Mouse (Mus musculus) lung, embryonic 14.5 days (tissue): ENCODE data around the gene Dclk1. TPM values are rescaled to one million over a fixed set of nuclear protein-coding genes. Genes with fewer than 3 reads are reported as not detected.

Experiments used
- ATAC-seq: fragments of 200-750 bp; cut with Nextera tagmentation; 2 replicates; pipeline ENCODE4 v1.8.0; 2017; ENCODE audit warnings: mild to moderate bottlenecking, moderate TSS enrichment, moderate library complexity; ENCODE audit not compliant: insufficient read depth
- DNase-seq: peaks from one replicate; pipeline ENCODE4 v3.0.0-alpha.2; 2015
- H3K27ac ChIP-seq: fragments of 300-500 bp; sonication (generic); 2 replicates; pipeline ENCODE4 v1.5.1; 2014; ENCODE audit warnings: low read depth, mild to moderate bottlenecking, moderate library complexity
- H3K27me3 ChIP-seq: fragments of 300-500 bp; sonication (generic); 2 replicates; pipeline ENCODE4 v1.6.1; 2014; ENCODE audit warnings: low read length, control low read depth; ENCODE audit not compliant: insufficient read depth
- H3K36me3 ChIP-seq: fragments of 300-500 bp; sonication (generic); 2 replicates; pipeline ENCODE4 v1.6.1; 2014; ENCODE audit warnings: control low read depth; ENCODE audit not compliant: insufficient read depth
- H3K4me1 ChIP-seq: fragments of 300-500 bp; sonication (generic); 2 replicates; pipeline ENCODE4 v1.6.1; 2014; ENCODE audit warnings: antibody characterized with exemption, control low read depth; ENCODE audit not compliant: insufficient read depth
- H3K4me2 ChIP-seq: fragments of 300-500 bp; sonication (generic); 2 replicates; pipeline ENCODE4 v1.6.1; 2014; ENCODE audit warnings: mild to moderate bottlenecking
- H3K4me3 ChIP-seq: fragments of 300-500 bp; sonication (generic); 2 replicates; pipeline ENCODE4 v1.5.1; 2014; ENCODE audit warnings: low read depth, low read length
- H3K9ac ChIP-seq: fragments of 300-500 bp; sonication (generic); 2 replicates; pipeline ENCODE4 v1.6.1; 2014
- H3K9me3 ChIP-seq: fragments of 300-500 bp; sonication (generic); 2 replicates; pipeline ENCODE4 v1.6.1; 2016; ENCODE audit warnings: low read depth, low read length, control low read depth
- CTCF ChIP-seq: IDR thresholded peaks from 2 replicates; pipeline ENCODE4 v1.5.1; 2016; ENCODE audit warnings: antibody characterized with exemption, low read depth
- WGBS: fragments of 180-500 bp; shearing (Covaris S2); extraction: QIAGEN DNeasy Blood & Tissue Kit; methylation state at CpG from one replicate; pipeline ENCODE4 v1.1.7; 2014; 5-methylcytosine and 5-hydroxymethylcytosine counted together
- polyA plus RNA-seq: library from polyadenylated mRNA; unstranded; fragments of >200 nt; fragmentation: Nextera tagmentation; extraction: Ambion mirVana; gene quantifications from 2 replicates; pipeline ENCODE4 v1.2.1, GENCODE M21; 2014

Dclk1 gene
- polyA plus RNA-seq, 1 experiment from 2014 or later, result 11.3 TPM

- Histone ChIP-seq H3K36me3 (no peaks in the 10 kb centered on the region), H3K27me3 (no peaks in the 10 kb centered on the region), H3K4me3 (no peak overlapping the region), H3K9me3 (no peaks in the 10 kb centered on the region), H3K27ac (no peak overlapping the region), H3K4me1 (no peaks in the 10 kb centered on the region; the same call in 1 of the 2 replicates), H3K9ac (no peak overlapping the region), H3K4me2 (no peak overlapping the region)
- DNase-seq (peak; percentile 30), ATAC-seq (peak; percentile 28; the same call in 1 of the 2 replicates)
- 52% methylated on average over 7 of the region's 7 CpGs for WGBS
- TF ChIP-seq CTCF, result no peak
Measured at GRCm38 (mm10) chr3:55260139-55260538, 18.0 kb downstream of the Dclk1 start.

DNA sequence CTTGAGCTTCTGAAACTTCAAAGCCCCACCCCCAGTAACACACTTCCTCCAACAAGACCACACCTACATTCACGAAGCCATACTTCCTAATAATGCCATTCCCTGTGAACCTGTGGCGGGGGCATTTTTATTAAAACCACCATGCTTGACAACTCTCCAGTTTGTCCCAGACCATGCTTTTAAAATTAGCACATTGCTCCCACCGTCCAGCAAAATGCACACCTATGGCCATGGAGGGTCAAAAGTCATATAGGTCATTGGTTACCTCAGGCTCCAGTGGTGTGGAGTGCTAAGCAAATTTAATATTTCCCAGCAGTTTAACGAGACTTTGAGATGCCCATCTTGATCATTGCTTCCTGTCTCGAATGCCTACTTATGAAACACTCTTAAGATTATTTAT is 23.9 kb downstream of the Dclk1 start:
- H3K27me3 ChIP-seq, result no peaks in the 10 kb centered on the region
- no peak for ATAC-seq
- H3K9me3 ChIP-seq, result no peaks in the 10 kb centered on the region
- TF ChIP-seq CTCF, result no peak
- H3K27ac ChIP-seq, result no peak overlapping the region
- H3K4me3 ChIP-seq, result no peak overlapping the region
- no peaks in the 10 kb centered on the region for H3K36me3 ChIP-seq
- DNase-seq, result no peak
- no peak overlapping the region for H3K4me2 ChIP-seq
- H3K9ac ChIP-seq, result no peak overlapping the region
- H3K4me1 ChIP-seq, result no peaks in the 10 kb centered on the region
- 89% methylated on average over 5 of the region's 5 CpGs for WGBS

GRCm38 (mm10) chr3:55269802-55270201 is 27.6 kb downstream of the Dclk1 start:
- TF ChIP-seq CTCF, result no peak
- H3K9ac ChIP-seq, result no peak overlapping the region
- ATAC-seq, result peak; percentile 69; the same call in 1 of the 2 replicates
- H3K4me1 ChIP-seq, result no peaks in the 10 kb centered on the region
- H3K27ac ChIP-seq, result no peak overlapping the region
- no peak overlapping the region for H3K4me2 ChIP-seq
- no peaks in the 10 kb centered on the region for H3K27me3 ChIP-seq
- H3K4me3 ChIP-seq, result no peak overlapping the region
- H3K9me3 ChIP-seq, result no peaks in the 10 kb centered on the region
- WGBS, result 57% methylated on average over 4 of the region's 4 CpGs
- H3K36me3 ChIP-seq, result no peaks in the 10 kb centered on the region
- DNase-seq, result no peak

DNA sequence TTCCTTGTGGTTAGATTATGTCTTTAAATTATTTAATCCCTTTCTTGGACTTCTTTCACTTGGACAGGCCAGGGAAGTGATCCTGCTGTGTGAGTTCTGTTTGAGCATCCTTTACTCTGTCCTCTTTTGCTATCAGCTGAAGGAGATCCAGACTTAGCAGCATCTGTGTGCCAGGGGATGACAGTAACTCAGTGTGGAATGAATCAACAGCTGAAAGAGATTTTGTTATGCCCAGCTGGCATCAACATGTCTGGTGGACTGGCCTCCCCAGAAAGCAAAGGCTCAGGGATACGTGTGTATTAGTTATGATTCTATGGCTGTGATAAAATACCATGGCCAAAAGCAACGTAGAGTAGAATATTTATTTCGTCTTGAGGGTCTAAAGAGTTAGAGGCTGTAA is 28.2 kb downstream of the Dclk1 start:
- WGBS, result 83% methylated on average over 3 of the region's 3 CpGs
- ATAC-seq (no peak), DNase-seq (no peak)
- Histone ChIP-seq H3K4me2 (no peak overlapping the region), H3K4me3 (no peak overlapping the region), H3K36me3 (no peaks in the 10 kb centered on the region), H3K9me3 (no peaks in the 10 kb centered on the region), H3K4me1 (no peaks in the 10 kb centered on the region), H3K27me3 (no peaks in the 10 kb centered on the region), H3K27ac (no peak overlapping the region), H3K9ac (no peak overlapping the region)
- no peak for TF ChIP-seq CTCF

DNA sequence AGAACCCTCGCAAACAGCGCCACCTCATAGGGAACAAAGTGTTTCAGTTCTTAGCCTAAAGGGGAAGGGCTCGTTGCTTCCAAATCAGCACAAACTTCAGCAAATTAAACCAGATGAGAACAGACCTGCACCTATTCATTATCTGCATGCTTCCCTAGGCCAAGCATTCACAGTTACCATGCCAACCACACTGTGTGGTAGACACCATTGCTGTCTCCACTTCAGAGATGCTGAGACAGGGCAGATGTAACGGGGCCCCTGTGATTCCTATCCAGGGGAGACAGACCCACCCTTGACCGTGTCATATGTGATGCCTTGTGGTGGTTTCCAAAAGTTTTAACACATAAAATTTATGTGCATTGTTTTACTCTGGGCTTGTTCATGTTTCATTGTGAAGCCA is 28.8 kb downstream of the Dclk1 start:
- no peak overlapping the region for H3K4me2 ChIP-seq
- no peak overlapping the region for H3K9ac ChIP-seq
- H3K36me3 ChIP-seq, result no peaks in the 10 kb centered on the region
- no peak for TF ChIP-seq CTCF
- DNase-seq (no peak), ATAC-seq (no peak)
- no peaks in the 10 kb centered on the region for H3K27me3 ChIP-seq
- no peak overlapping the region for H3K27ac ChIP-seq
- no peaks in the 10 kb centered on the region for H3K4me1 ChIP-seq
- H3K4me3 ChIP-seq, result no peak overlapping the region
- WGBS, result 74% methylated on average over 5 of the region's 5 CpGs
- H3K9me3 ChIP-seq, result no peaks in the 10 kb centered on the region

DNA sequence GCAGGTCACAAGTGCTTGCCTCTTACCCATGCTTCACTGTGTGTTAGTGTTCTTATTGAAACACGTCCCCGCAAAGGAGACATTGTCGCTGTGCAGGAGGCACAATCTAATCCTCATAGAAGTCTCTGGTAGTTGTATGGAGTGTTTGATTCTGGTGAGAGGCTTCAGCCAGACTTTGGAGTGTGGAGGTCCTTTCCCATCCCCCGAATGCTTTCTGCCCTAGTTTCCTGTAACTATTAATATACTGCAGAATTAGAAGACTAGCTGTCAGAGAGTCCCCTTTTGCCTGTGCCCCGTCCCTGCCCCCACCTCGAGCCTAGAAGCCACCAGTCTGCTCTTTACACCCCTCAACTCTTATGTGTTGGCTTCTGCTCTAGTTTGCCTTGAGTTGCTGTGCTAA is 30.4 kb downstream of the Dclk1 start:
- Histone ChIP-seq H3K4me1 (no peaks in the 10 kb centered on the region), H3K4me2 (no peak overlapping the region), H3K9ac (no peak overlapping the region), H3K27ac (no peak overlapping the region), H3K36me3 (no peaks in the 10 kb centered on the region), H3K27me3 (no peaks in the 10 kb centered on the region), H3K9me3 (no peaks in the 10 kb centered on the region), H3K4me3 (no peak overlapping the region)
- no peak for TF ChIP-seq CTCF
- 72% methylated on average over 6 of the region's 6 CpGs for WGBS
- ATAC-seq, result no peak
- DNase-seq, result no peak

GRCm38 (mm10) chr3:55276446-55276845 is 34.3 kb downstream of the Dclk1 start:
- DNase-seq (no peak), ATAC-seq (no peak)
- no peak overlapping the region for H3K9ac ChIP-seq
- H3K4me2 ChIP-seq, result no peak overlapping the region
- H3K4me1 ChIP-seq, result no peaks in the 10 kb centered on the region
- TF ChIP-seq CTCF, result 0 out of 2 replicates have a peak, but pooled peaks have one; percentile 10
- WGBS, result 80% methylated on average over 3 of the region's 3 CpGs
- H3K4me3 ChIP-seq, result no peak overlapping the region
- no peak overlapping the region for H3K27ac ChIP-seq
- no peaks in the 10 kb centered on the region for H3K36me3 ChIP-seq
- no peaks in the 10 kb centered on the region for H3K27me3 ChIP-seq
- H3K9me3 ChIP-seq, result no peaks in the 10 kb centered on the region

GRCm38 (mm10) chr3:55276851-55277250 is 34.7 kb downstream of the Dclk1 start:
- 87% methylated on average over 1 of the region's 1 CpGs for WGBS
- Histone ChIP-seq H3K27ac (no peak overlapping the region), H3K9me3 (no peaks in the 10 kb centered on the region), H3K9ac (no peak overlapping the region), H3K4me3 (no peak overlapping the region), H3K27me3 (no peaks in the 10 kb centered on the region), H3K36me3 (no peaks in the 10 kb centered on the region), H3K4me2 (no peak overlapping the region), H3K4me1 (no peaks in the 10 kb centered on the region)
- no peak for TF ChIP-seq CTCF
- ATAC-seq (no peak), DNase-seq (no peak)
